Mouse (Mus musculus): ENCODE results near the gene Abi2. TPM values are rescaled to one million over a fixed set of nuclear protein-coding genes. Genes with fewer than 3 reads are reported as not detected.

Abi2 gene
- polyA plus RNA-seq, 1 experiment: 10.2 TPM

DNA sequence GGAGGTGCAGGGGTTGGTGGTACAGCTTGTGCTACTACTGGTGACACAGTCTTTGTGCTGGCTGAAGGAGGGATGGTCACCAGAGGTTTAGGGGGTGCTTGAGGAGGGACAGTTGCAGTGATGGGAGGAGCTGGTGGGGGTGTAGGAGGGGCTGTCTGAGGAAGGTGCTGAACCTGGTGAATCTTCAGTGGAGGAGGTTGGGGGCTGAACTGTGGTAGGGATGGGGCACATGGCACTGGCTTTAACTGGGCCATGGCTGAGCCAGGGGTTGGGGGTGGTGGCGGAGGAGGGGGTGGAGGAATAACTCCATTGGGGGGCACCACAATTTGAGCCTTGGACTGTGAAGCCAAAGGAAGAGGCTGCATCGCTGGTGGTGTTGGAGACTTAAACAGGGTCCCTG is 80.2 kb downstream of the Abi2 start:
- DNase-seq (ENCODE audit: low spot score): no peak

GRCm38 (mm10) chr1:60490510-60490909 is 81.1 kb downstream of the Abi2 start:
- DNase-seq (ENCODE audit: low spot score): no peak

DNA sequence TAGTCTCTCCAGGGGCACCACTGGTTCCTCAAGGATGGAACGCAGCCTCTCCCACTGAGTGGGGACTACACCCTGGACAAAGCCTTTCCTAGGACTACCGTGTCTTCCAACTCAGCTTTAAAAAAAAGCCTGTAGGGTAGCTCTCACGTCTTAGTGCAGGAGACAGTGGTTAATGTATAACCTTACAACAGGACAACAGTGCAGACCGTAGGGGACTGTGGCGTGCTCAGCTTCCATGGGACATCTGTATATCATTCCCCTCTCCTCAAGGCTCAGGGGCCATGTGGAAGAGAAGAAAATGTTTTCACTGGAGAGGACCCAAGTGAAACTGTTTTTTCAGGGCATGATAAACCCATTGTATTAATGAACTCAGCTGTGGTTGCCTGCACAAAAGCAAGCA is 83.0 kb downstream of the Abi2 start:
- DNase-seq (ENCODE audit: low spot score): no peak

- no peak for DNase-seq (ENCODE audit: low spot score)
Measured at GRCm38 (mm10) chr1:60493421-60493820, 84.0 kb downstream of the Abi2 start.

GRCm38 (mm10) chr1:60503456-60503855 is 94.0 kb downstream of the Abi2 start:
- DNase-seq (ENCODE audit: low spot score): no peak

- DNase-seq (ENCODE audit: low spot score): no peak
Measured at GRCm38 (mm10) chr1:60510584-60510983, 101.2 kb downstream of the Abi2 start.

DNA sequence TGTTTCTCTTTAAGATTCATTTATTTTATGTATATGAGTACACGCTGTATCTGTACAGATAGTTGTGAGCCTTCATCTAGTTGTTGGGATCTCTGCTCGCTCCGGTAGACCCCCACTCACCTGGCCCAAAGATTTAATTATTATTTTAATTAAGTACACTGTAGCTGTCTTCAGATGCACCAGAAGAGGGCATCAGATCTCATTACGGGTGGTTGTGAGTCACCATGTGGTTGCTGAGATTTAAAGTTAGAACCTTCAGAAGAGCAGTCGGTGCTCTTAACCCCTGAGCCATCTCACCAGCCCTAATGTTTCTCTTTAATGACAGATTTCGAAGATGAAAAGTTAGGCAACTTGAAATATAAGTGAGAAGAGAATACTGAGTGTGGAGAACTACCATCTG is 120.7 kb downstream of the Abi2 start:
- DNase-seq (ENCODE audit: low spot score): no peak

GRCm38 (mm10) chr1:60530636-60531035 is 121.2 kb downstream of the Abi2 start:
- no peak for DNase-seq (ENCODE audit: low spot score)

Other genes with a start within 250 kb of the Abi2 start
- 12.7 and 14.4 TPM in 2 replicates for gene Nbeal1, start 229.0 kb upstream of the Abi2 start, polyA plus RNA-seq (2012; rRNA removed)
- 30.4 and 31.4 TPM in 2 replicates for gene Cyp20a1, start 66.3 kb upstream of the Abi2 start, polyA plus RNA-seq (2012; rRNA removed)
- gene Raph1, start 157.5 kb downstream of the Abi2 start, polyA plus RNA-seq (2012; rRNA removed): 10.5 and 13.4 TPM in 2 replicates

Data from urinary bladder, adult 2 months (tissue).